Mouse (Mus musculus): ENCODE measurements around the gene Galr3.
A peak's percentile ranks its signal among the peaks of the same experiment; 100 is the strongest.

GRCm38 (mm10) chr15:79038853-79039252, 2.8 kb upstream of the Galr3 start:
- TF ChIP-seq CTCF (IDR thresholded peaks at IDR 0.05) (peak; percentile 90), POLR2A (IDR thresholded peaks at IDR 0.05; ENCODE audit: insufficient read depth, low read depth, low read length) (no peak)

All from heart, adult 2 months (tissue).